Mouse (Mus musculus) spleen, postnatal 36 days (tissue): ENCODE results near the gene Bud13.
"Not testable (repeated sequence)": the region's sequence is repeated elsewhere in the genome, so short reads cannot be mapped to it uniquely, and the experiment has no call there.

Experiments used
- DNase-seq, 2 experiments: peaks; one replicate each; pipeline ENCODE4 v3.0.0; 2022; ENCODE audit warnings: low spot score in 2 of 2, mixed read lengths in 1 of 2

Bud13 gene

DNA sequence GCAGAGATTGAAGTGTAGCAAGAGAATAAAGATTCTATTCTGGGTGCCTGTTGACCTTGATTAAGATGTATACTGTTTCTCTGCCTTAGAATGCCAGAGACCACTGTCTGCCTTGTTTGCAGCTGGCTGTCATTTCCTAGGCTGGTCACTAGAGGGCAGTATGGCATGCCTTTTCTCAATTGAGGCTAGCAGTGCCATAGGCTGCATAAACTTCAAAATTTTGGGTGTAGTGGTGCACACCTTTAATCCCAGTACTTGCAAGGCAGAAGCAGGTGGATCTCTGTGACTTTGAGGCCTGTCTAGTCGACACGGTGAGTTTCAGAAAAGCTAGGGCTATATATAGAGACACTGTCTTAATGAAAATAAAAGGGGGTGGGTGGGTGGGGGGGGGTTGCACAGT lies 19.3 kb downstream of the Bud13 start:
- peak in 1 of 2 experiments; percentile 5 for DNase-seq

DNA sequence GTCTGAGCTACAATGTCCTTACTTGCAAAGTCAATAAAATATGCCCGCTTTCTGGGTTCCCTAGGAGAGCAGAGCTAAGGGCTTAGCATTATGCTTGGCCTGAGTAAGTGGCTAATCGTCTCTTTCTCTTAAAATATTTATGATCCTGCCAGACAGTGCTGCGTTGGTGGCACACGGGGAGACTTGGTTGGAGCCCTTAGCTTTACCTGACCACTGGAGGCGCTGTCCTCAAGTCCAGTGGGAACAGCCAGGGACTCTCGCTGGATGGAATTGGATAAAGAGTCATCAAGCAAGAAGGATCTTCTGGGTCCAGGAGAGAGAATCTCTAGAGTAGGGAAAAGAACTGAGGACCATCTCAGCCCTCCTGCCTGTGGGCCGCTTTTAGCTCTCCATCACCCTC lies 26.3 kb downstream of the Bud13 start:
- DNase-seq, result no peak

DNA sequence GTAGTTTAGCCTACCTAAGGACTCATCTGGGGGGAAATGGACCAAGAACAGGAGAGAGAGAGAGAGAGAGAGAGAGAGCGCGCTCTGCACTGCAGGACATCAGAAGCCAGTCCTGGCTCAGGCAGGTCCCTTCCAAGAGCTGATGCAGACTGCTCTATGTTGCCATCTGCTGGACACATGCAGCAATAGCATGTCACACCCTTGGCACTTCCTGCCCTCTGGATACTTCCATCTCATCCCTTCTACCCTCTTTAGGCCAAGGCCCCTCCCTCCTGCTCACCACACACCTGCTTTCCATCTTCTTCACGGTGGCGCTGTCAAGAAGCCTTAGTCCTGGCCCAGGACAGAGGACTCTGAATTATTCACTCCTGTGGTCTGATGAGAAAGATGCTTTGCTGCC lies 31.7 kb downstream of the Bud13 start:
- DNase-seq, result peak; percentile 24 to 25

DNA sequence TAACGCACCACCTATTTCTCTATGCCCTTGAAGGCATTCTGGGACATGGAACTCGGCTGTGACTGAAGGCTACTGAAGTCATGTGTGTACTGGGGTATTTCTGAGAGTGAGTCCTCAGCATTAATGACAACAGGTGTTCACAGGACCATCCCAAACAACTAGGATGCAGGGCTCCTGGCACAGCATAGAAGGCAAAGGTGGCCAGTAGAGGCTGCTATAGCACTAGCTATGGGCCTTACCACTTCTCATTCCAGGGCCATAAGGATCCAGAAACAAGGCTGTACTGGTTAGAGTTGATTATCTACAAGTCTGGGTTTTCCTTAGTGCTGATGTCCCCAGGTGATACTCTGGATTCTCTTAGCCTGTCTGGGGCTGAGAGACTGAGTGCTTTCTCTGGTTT lies 32.1 kb downstream of the Bud13 start:
- DNase-seq, result no peak

DNA sequence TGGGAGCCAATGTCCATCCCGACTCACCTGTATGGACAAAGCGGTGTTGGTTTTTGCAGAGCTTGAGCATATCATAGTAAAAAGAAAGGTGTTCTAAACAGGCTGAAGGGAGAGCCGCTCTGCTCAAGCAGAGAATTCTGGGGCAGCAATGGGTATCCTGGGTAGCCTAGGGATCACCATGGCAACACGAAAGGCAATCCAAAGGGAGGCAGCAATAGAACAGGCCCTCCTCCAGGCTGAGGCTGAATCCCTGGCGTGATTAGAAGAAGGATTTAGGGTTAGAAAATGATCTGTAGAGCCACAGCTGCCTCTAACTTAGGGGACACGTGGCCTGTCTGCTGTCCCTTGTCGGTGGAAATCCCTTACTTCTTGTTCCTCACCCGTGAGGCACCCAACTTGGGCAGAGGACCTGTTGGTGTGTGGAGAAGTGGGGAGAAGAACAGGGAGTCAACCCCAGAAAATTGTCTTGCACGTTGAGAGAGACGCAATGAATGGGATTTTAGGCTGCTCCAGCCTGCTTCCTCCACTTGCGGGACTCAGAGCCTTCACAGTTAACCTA lies 33.1 kb downstream of the Bud13 start:
- no peak for DNase-seq

DNA sequence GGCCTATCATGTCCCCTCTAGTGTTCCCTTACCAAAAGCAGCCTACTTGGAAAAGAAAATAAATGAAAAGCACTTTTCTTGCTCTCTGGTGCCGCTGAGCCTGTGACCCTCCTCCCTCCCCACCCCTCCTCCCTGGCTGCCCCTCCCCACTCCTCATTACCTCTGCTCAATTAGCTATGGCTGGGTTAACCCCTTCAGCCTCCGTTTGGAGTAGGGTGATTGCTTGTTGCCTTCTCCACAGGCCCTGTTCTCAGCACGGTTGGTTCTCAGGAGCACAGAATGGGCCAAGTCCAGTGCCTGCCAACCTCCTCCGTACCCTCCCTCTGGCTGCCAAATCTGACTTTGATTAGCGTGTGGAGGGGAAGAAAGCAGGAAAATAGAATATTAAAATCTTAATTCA lies 33.6 kb downstream of the Bud13 start:
- no peak for DNase-seq

DNA sequence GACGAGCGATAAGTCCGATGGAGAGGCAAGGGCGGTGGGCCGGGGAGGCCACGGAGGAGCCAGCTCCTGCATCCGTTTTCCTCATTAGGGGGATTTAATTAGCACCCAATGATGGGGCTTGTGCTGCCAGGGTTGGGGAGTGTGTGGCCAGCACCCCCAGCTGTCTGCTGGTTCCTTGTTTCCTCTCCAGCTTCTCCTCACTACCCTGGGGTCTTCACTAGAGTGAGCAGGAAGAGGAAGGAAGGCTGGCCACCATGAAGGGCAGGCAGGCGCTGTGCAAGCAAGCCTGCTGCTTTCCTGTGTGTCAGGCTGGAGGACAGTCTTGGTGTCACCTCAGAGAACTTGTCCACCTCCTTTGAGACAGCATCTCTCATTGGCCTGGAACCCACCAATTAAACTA lies 34.1 kb downstream of the Bud13 start:
- DNase-seq, result no peak

DNA sequence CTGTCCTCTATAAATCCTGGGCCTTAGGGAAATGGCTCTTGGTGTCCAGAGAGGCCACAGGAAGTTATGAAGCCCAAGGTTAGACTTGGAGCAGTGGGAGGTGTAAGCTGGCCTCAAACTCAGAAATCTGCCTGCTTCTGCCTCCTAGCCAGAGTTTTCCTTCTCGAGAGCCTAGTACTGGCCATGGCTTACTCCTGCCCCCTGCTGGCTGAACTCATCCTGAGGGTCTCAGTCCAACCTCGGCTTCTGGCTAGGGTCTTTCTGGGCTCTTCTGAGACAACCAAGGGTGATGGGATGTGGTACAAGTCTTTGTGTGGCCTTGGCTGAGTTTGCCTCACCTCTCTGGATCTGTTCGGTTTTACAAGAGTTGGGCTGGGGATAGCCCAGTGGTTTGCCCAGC lies 35.1 kb downstream of the Bud13 start:
- no peak for DNase-seq

DNA sequence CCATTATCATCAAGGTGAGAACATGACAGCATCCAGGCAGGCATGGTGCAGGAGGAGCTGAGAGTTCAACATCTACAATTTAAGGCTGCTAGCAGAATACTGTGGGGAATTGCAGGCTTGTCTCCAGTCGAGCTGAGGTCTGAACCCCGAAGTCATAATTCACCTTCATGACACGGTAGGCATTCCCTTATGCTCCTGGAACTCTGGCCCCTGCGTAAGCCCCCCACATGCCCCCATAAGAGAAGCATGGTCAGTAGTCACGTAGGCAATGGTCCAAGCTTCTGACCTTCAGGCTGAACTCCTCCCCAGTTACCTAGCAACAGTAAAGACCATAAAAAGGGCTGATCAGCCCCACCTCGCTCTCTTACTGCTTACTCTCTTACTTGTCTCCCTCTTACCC lies 37.1 kb downstream of the Bud13 start, which contains the start of gene 4931429L15Rik:
4931429L15Rik (minus strand) TSS at position 101 of the 400 bp plus-strand sequence.
- DNase-seq, result not testable (repeated sequence)

DNA sequence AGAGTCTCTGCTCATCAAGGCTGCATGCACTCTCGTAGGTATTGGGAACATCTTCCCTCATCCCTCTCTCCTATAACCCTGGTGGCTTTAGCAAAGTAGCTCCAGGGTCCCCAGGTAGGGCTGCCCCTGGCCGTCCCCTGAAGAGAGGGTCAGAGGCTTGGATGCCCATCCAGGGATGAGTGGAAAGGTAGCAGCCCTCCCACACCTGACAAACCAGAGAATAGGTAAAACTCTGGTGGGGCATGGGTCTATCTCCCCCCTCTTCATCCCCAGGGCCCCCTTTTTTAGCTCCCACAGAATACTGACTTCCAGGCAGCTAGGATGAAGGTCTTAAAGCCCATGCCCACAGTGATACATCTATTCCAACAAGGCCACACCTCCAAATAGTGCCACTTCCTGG lies 37.7 kb downstream of the Bud13 start:
- no peak for DNase-seq

DNA sequence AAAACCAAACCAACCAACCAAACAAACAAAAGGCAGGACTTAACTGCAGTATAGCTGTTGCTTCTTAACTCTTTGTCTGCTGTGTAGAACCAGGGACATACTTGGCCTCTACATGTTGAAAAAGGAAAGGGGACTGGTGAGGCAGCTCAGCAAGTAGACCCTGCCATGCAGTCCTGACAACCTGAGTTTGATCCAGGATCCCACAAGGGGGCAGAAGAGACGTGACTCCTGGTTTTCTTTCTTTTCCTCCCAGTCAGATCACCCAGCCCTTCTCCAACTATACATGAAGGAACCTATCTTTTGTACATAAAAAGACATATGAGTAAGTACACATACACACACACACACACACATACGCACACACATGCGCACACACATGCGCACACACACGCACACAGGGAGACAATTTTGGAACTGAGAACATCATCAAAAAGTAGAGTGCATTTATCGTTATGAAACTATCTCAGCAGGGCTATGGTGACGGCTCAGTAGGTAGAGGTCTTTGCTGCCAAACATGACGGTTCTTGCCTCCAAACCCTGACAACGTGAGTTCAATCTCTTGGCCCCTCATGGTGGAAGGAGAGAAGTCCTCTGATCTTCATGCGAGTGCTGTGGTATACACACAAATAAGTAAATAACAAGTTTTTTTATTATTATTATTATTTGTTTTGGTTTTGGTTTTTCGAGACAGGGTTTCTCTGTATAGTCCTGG lies 44.0 kb downstream of the Bud13 start:
- DNase-seq, result no peak

DNA sequence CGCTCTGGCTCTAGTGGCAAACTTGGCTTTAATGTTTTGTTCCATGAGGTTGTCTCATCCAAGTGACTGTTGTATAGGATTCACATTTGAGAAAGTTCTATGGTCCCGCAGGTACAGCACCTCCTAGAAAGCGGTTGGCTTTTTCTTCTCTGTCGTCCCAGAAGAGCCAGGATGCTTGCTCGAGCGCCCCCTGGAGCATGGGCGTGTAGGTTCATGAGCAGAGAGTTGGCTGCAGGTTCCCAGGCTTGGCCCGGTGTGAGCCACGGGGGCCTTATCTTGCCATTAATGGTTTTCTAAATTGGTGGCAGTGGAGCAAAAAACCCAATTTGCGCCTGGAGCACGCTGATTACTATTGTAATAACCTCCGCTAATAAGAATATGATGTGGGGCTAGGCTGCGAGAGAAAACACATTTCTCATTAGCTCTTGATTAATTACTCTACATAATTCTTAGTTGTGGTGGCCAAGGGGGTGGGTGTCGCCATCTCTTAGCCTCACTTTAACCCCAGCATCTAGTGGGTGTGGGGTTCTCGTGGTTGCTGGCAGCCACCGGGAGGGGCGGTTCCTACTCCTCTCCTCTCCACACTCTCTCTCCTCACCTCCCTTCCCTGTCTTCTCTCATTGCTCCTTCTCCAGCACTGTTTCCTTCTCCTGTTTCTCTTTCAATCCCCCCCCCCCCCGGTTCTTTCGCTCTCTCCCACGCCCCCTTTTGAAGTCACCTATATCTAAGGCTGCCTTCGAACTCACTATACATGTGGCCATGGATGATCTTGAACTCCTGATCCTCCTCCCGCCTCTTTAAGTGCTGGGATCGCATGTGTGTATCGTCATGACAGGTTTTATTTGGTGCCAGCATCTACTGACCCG lies 45.1 kb downstream of the Bud13 start:
- no peak for DNase-seq

DNA sequence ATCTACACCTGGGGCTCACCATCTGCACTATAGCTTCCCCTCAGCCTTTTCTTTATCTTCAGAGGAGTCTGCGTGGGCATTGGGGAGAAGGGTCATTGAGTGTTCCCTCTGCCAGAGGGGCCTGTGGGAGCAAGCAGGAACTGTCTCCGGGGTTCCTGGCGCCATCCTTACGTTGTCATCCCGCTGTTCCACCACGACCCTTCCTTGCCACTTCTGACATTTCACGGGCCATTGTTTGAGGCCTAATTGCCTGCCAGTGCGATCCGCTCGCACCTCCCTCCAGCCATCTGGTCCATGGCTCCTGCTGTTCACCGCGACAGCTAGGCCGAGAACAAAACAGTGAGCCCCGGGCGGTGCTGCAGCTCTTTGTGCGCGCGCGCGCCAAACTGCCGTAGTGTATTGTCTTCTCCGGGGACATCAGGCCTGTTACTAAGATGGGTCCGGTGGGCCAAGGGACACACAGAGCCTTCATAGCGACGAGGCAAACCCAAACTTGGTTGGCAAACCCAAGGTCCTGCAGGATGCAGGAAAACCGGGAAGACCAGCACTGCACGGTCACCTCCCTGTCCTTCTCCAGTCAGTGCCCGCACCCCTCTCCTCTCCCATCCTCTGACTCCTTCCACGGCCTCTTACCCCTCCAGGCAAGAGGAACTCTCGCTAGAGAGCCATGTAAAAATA lies 45.9 kb downstream of the Bud13 start:
- no peak for DNase-seq

DNA sequence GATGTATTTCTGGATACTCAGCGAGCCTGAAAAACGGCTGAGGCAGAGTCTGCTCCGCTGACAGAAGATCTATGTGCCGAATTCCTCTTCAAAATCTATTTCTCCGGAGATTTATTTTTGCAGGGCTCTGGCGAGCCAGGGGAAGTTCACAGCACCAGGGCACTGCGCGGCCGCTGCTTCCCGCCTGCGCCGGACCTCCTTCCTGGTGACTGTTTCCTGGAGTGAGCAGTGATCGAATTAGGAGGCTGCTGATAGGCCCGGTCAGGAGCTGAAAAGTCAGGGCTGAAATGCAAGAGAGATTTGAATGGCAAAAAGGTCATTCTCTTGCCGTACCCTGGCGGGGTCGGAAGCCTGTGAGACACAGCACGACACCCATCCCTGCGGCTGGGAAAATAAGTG lies 46.4 kb downstream of the Bud13 start:
- DNase-seq, result no peak

DNA sequence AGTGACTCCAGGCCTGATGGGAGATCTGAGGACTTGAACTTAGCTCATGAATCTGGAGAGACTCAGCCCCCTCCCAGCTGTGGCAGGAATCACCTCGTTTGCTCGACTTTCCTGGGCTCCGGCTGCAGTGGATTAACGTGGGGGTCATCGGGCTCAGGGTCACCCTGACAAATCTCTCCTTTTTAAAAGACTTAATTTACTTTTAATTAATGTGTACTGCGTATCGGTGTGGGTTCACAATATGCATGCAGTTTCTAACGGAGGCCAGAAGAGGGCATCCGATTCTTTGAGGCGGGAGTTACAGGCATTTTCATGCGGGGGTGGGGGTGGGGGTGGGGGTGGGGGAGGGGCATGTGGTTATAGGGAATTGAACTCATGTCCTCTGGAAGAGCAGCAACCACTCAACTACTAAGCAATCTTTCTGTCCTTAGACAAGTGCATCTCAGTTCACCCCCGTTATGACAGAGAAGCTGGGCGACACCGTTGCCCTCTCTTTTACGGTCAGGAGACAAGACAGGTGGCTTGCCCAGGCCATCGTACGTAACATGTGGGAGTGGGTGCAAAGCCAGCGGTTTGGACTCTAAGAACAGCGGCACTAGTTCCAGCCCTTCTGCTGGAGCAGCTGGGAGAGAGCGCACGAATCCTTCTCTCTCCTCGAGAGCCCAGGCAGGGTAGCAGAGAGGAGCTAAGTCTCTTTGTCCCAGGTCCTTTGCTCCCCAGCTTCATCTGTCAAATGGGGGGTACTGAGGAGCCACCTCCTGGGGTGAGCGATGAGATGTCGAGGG lies 47.2 kb downstream of the Bud13 start:
- DNase-seq, result no peak

DNA sequence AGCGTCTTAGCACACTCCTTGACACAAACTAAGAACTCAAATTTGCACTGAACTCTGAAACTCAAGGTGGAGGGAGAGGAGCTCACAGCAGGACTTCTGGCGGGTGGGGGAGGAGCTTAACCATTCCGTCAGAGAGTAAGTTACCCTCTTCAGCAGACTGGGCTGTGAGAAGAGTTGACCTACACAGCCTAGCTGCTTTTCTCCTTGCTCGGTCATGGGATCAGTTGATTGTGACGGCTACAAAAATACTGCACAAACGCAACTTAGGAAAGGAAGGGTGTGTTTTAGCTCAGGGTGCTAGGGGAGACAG lies 47.7 kb downstream of the Bud13 start:
- DNase-seq, result no peak

DNA sequence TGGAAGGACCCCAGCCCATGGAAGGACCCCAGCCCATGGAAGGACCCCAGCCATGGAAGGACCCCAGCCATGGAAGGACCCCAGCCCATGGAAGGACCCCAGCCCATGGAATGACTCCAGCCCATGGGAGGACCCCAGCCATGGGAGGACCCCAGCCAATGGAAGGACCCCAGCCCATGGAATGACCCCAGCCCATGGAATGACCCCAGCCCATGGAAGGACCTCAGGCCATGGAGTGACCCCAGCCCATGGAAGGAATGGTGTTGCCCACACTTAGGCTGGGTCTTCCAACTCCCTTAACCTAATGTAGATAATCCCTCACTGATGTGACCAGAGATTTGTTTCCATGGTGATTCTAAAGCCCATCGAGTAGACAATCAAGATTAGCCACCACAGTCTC lies 48.5 kb downstream of the Bud13 start:
- no peak for DNase-seq

DNA sequence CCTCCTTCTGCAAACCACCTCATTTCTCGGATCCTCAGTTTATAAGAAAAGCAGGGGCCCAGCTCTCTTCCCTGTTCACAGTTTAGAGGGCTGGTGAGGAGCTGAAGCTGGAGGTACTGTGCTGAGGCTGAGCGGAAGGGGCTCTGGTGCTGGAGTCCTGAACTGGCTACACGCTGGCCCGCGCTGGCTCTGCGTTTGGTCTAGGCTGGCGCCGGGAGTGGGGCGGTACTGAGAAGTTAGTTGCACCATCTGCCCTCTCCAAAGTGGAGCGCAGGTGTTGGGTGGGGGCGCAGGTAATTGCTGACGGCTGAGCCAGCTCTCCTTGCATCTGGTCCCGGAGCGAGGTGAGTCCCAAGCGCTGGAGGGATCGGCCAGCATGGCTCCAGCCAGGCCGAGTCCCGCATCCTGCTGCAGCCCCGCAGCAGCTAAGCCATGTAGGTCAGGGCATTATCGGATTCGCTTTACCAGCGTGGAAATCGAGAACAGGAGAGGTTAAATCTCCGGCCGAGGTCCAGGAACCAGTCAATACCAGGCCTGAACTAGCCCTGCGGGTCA lies 51.7 kb downstream of the Bud13 start:
- no peak for DNase-seq

DNA sequence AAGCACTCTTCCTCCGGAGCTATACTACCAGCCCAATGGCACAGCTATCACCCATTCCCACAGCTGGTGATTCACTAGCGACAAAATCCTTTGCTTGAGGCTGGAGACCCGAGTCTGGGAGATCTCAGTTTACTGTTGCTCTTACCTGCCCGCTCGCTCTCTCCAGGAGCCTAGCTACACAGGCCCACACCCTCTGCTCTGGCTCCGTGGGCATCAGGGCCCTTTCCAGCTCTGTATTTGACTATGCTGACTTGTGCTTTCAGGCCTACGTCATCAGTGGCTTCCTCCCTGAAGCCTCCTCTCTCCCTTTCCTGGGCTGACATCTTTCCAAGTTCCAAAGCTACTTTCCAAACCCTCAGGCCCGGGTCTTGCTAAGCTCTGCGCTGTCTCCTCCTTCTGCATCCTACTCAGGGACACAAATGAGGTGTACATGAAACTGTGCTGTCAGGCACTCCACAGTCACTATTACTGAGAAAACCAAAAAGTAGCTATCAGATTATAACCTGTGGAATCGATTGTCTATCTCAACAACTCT lies 52.7 kb downstream of the Bud13 start:
- DNase-seq, result no peak

DNA sequence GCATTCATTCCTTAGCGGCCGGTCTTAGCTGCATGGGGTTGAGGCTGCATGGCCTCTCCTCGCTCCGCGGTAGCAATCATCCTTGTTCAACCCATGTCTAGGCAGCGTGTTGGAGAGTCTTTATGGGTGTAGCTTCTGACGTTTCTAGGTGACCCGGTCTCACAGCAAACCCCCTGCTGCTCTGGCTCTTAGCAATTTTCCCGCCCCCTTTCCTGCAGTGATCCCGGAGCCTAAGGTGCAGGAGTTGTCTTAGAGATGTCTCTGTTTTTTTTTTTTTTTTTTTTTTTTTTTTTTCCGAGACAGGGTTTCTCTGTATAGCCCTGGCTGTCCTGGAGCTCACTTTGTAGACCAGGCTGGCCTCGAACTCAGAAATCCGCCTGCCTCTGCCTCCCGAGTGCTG lies 53.5 kb downstream of the Bud13 start:
- not testable (repeated sequence) for DNase-seq

DNA sequence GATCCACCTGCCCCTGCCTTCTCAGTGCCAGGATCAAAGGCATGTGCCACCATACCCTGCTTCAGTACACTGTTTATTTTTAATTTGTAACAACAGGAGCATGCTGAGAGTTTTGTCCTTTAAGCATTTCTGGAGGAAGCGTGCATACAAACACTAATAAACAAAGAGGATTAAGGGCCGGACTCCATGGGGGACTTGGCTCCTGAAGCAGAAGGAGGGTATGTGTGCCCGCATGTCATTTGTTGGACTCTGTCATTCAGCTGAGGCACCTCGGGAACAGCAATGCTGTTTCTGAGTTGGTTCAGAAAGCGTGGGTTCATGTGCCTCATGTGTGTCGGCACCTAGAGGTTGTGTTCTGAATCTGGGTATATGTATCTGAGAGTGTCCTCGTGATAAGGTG lies 54.5 kb downstream of the Bud13 start:
- DNase-seq, result no peak
